Mouse (Mus musculus) midbrain, embryonic 13.5 days (tissue): ENCODE results near the gene Gapdh. TPM values are rescaled to one million over a fixed set of nuclear protein-coding genes. Genes with fewer than 3 reads are reported as not detected.

Experiments
- ATAC-seq: fragments of 200-750 bp; cut with Nextera tagmentation; 2 replicates; pipeline ENCODE4 v1.8.0; 2017; ENCODE audit warnings: mild to moderate bottlenecking, moderate TSS enrichment, moderate library complexity
- H3K27ac ChIP-seq: fragments of 300-500 bp; sonication (generic); 2 replicates; pipeline ENCODE4 v1.5.1; 2015; ENCODE audit warnings: inconsistent platforms, mild to moderate bottlenecking, moderate library complexity
- H3K27me3 ChIP-seq: fragments of 300-500 bp; sonication (generic); 2 replicates; pipeline ENCODE4 v1.6.1; 2015; ENCODE audit warnings: mild to moderate bottlenecking, inconsistent platforms
- H3K36me3 ChIP-seq: fragments of 300-500 bp; sonication (generic); 2 replicates; pipeline ENCODE4 v1.6.1; 2015; ENCODE audit warnings: mild to moderate bottlenecking, inconsistent platforms
- H3K4me1 ChIP-seq: fragments of 300-500 bp; sonication (generic); replicated peaks from 2 replicates; pipeline ENCODE4 v1.6.1; 2015; ENCODE audit warnings: inconsistent platforms
- H3K4me2 ChIP-seq: fragments of 300-500 bp; sonication (generic); replicated peaks from 2 replicates; pipeline ENCODE4 v1.6.1; 2015; ENCODE audit warnings: moderate library complexity, mild to moderate bottlenecking, inconsistent platforms
- H3K4me3 ChIP-seq: fragments of 300-500 bp; sonication (generic); replicated peaks from 2 replicates; pipeline ENCODE4 v1.5.1; 2015; ENCODE audit warnings: mild to moderate bottlenecking, inconsistent platforms
- H3K9ac ChIP-seq: fragments of 300-500 bp; sonication (generic); replicated peaks from 2 replicates; pipeline ENCODE4 v1.6.1; 2015; ENCODE audit warnings: mild to moderate bottlenecking, inconsistent platforms
- H3K9me3 ChIP-seq: fragments of 300-500 bp; sonication (generic); 2 replicates; pipeline ENCODE4 v1.6.1; 2016; ENCODE audit warnings: mild to moderate bottlenecking, inconsistent platforms
- WGBS: fragments of 180-500 bp; shearing (Covaris S2); methylation state at CpG from one replicate; pipeline ENCODE4 v1.1.7; 2015; 5-methylcytosine and 5-hydroxymethylcytosine counted together
- polyA plus RNA-seq: library from polyadenylated mRNA; unstranded; fragments of >200 nt; fragmentation: Nextera tagmentation; extraction: Ambion mirVana; gene quantifications from 2 replicates; pipeline ENCODE4 v1.2.1, GENCODE M21; 2015

Gene Gapdh
- polyA plus RNA-seq, 1 experiment from 2014 or later: 1,546 TPM

- peaks cover 70% of the 10 kb centered on the region for H3K36me3 ChIP-seq
- no peak for ATAC-seq
Observed at GRCm38 (mm10) chr6:125156491-125156890, 9.8 kb downstream of the Gapdh start.

GRCm38 (mm10) chr6:125155262-125155661, 11.0 kb downstream of the Gapdh start:
- no peak overlapping the region for H3K4me2 ChIP-seq
- no peak overlapping the region for H3K9ac ChIP-seq
- no peak overlapping the region for H3K4me3 ChIP-seq
- no peaks in the 10 kb centered on the region for H3K27me3 ChIP-seq
- H3K27ac ChIP-seq: no peak overlapping the region
- H3K9me3 ChIP-seq: no peaks in the 10 kb centered on the region
- no peak for ATAC-seq
- WGBS: 82% methylated on average over 8 of the region's 8 CpGs
- H3K36me3 ChIP-seq: peaks cover 64% of the 10 kb centered on the region
- peaks cover 15% of the 10 kb centered on the region for H3K4me1 ChIP-seq

More at GRCm38 (mm10) chr6:125156491-125156890, 9.8 kb downstream of the Gapdh start:
- Histone ChIP-seq H3K4me3 (no peak overlapping the region), H3K27ac (no peak overlapping the region), H3K27me3 (no peaks in the 10 kb centered on the region), H3K4me2 (no peak overlapping the region), H3K4me1 (peaks cover 27% of the 10 kb centered on the region), H3K9me3 (no peaks in the 10 kb centered on the region), H3K9ac (no peak overlapping the region)
- 83% methylated on average over 3 of the region's 3 CpGs for WGBS

- no peak overlapping the region for H3K9ac ChIP-seq
- H3K36me3 ChIP-seq: peaks cover 60% of the 10 kb centered on the region
- H3K4me2 ChIP-seq: no peak overlapping the region
- H3K27ac ChIP-seq: no peak overlapping the region
- no peaks in the 10 kb centered on the region for H3K9me3 ChIP-seq
- H3K4me1 ChIP-seq: peaks cover 14% of the 10 kb centered on the region
- no peaks in the 10 kb centered on the region for H3K27me3 ChIP-seq
- no peak overlapping the region for H3K4me3 ChIP-seq
- ATAC-seq: no peak
Observed at GRCm38 (mm10) chr6:125154550-125154949, 11.7 kb downstream of the Gapdh start.

GRCm38 (mm10) chr6:125153682-125154081, 12.6 kb downstream of the Gapdh start:
- no peaks in the 10 kb centered on the region for H3K27me3 ChIP-seq
- H3K4me2 ChIP-seq: no peak overlapping the region
- no peak overlapping the region for H3K27ac ChIP-seq
- peaks cover 23% of the 10 kb centered on the region for H3K4me1 ChIP-seq
- H3K9me3 ChIP-seq: no peaks in the 10 kb centered on the region
- H3K4me3 ChIP-seq: no peak overlapping the region
- 96% methylated on average over 4 of the region's 4 CpGs for whole genome bisulfite sequencing
- H3K36me3 ChIP-seq: peaks cover 54% of the 10 kb centered on the region
- H3K9ac ChIP-seq: no peak overlapping the region
- ATAC-seq: no peak

- Histone ChIP-seq H3K9ac (no peak overlapping the region), H3K4me1 (peaks cover 30% of the 10 kb centered on the region), H3K9me3 (no peaks in the 10 kb centered on the region), H3K36me3 (peaks cover 50% of the 10 kb centered on the region), H3K4me3 (no peak overlapping the region), H3K27ac (no peak overlapping the region), H3K4me2 (no peak overlapping the region), H3K27me3 (no peaks in the 10 kb centered on the region)
- no peak for ATAC-seq
- 79% methylated on average over 5 of the region's 5 CpGs for WGBS
Observed at GRCm38 (mm10) chr6:125153018-125153389, 13.3 kb downstream of the Gapdh start.

GRCm38 (mm10) chr6:125152212-125153017, 13.9 kb downstream of the Gapdh start:
- peaks cover 30% of the 10 kb centered on the region for H3K4me1 ChIP-seq
- no peaks in the 10 kb centered on the region for H3K9me3 ChIP-seq
- no peak overlapping the region for H3K27ac ChIP-seq
- peaks cover 46% of the 10 kb centered on the region for H3K36me3 ChIP-seq
- H3K4me3 ChIP-seq: no peak overlapping the region
- no peak overlapping the region for H3K4me2 ChIP-seq
- no peaks in the 10 kb centered on the region for H3K27me3 ChIP-seq
- ATAC-seq: no peak
- H3K9ac ChIP-seq: no peak overlapping the region
- WGBS: 88% methylated on average over 22 of the region's 22 CpGs

- H3K9me3 ChIP-seq: no peaks in the 10 kb centered on the region
- no peak overlapping the region for H3K4me3 ChIP-seq
- WGBS: 78% methylated on average over 7 of the region's 7 CpGs
- ATAC-seq: no peak
- H3K36me3 ChIP-seq: peaks cover 39% of the 10 kb centered on the region
- no peaks in the 10 kb centered on the region for H3K27me3 ChIP-seq
- no peak overlapping the region for H3K27ac ChIP-seq
- H3K4me1 ChIP-seq: peaks cover 44% of the 10 kb centered on the region
- no peak overlapping the region for H3K4me2 ChIP-seq
- H3K9ac ChIP-seq: peak overlapping the region; percentile 93; the same call in 1 of the 2 replicates
Observed at GRCm38 (mm10) chr6:125149569-125149950, 16.7 kb downstream of the Gapdh start.

GRCm38 (mm10) chr6:125148926-125149568, 17.2 kb downstream of the Gapdh start:
- peak overlapping the region; percentile 89; the same call in 1 of the 2 replicates for H3K4me2 ChIP-seq
- 81% methylated on average over 16 of the region's 16 CpGs for WGBS
- H3K27ac ChIP-seq: peak overlapping the region; percentile 39; the same call in 1 of the 2 replicates
- no peak overlapping the region for H3K4me3 ChIP-seq
- no peak for ATAC-seq
- H3K9me3 ChIP-seq: no peaks in the 10 kb centered on the region
- peaks cover 41% of the 10 kb centered on the region for H3K36me3 ChIP-seq
- H3K27me3 ChIP-seq: no peaks in the 10 kb centered on the region
- H3K9ac ChIP-seq: peak overlapping the region; percentile 93
- peaks cover 47% of the 10 kb centered on the region for H3K4me1 ChIP-seq

GRCm38 (mm10) chr6:125148251-125148925, 17.9 kb downstream of the Gapdh start:
- peak overlapping the region; percentile 89 for H3K4me2 ChIP-seq

GRCm38 (mm10) chr6:125147329-125147728, 18.9 kb downstream of the Gapdh start:
- Histone ChIP-seq H3K4me3 (peak overlapping the region; percentile 71), H3K9ac (peak overlapping the region; percentile 93), H3K9me3 (no peaks in the 10 kb centered on the region), H3K4me1 (peaks cover 47% of the 10 kb centered on the region), H3K27ac (peak overlapping the region; percentile 5; the same call in 1 of the 2 replicates), H3K27me3 (no peaks in the 10 kb centered on the region), H3K36me3 (peaks cover 38% of the 10 kb centered on the region), H3K4me2 (peak overlapping the region; percentile 89)
- 57% methylated on average over 10 of the region's 10 CpGs for WGBS
- no peak for ATAC-seq

More at GRCm38 (mm10) chr6:125148251-125148925, 17.9 kb downstream of the Gapdh start:
- 76% methylated on average over 18 of the region's 18 CpGs for WGBS
- peak overlapping the region; percentile 93 for H3K9ac ChIP-seq
- H3K27me3 ChIP-seq: no peaks in the 10 kb centered on the region
- no peaks in the 10 kb centered on the region for H3K9me3 ChIP-seq
- no peak for ATAC-seq
- H3K4me3 ChIP-seq: no peak overlapping the region
- H3K36me3 ChIP-seq: peaks cover 39% of the 10 kb centered on the region
- peak overlapping the region; percentile 39 for H3K27ac ChIP-seq
- peaks cover 47% of the 10 kb centered on the region for H3K4me1 ChIP-seq

- Histone ChIP-seq H3K36me3 (peaks cover 39% of the 10 kb centered on the region), H3K4me3 (peak overlapping the region; percentile 71), H3K9me3 (no peaks in the 10 kb centered on the region), H3K27me3 (no peaks in the 10 kb centered on the region), H3K4me2 (peak overlapping the region; percentile 89), H3K9ac (peak overlapping the region; percentile 93), H3K4me1 (peaks cover 47% of the 10 kb centered on the region), H3K27ac (no peak overlapping the region)
- no peak for ATAC-seq
- WGBS: 82% methylated on average over 4 of the region's 4 CpGs
Observed at GRCm38 (mm10) chr6:125146797-125147196, 19.5 kb downstream of the Gapdh start.

- peak overlapping the region; percentile 93 for H3K9ac ChIP-seq
- 54% methylated on average over 7 of the region's 7 CpGs for WGBS
- no peak for ATAC-seq
- H3K4me3 ChIP-seq: peak overlapping the region; percentile 71
- peaks cover 47% of the 10 kb centered on the region for H3K4me1 ChIP-seq
- peaks cover 39% of the 10 kb centered on the region for H3K36me3 ChIP-seq
- no peaks in the 10 kb centered on the region for H3K9me3 ChIP-seq
- H3K4me2 ChIP-seq: peak overlapping the region; percentile 89
- peak overlapping the region; percentile 87; the same call in 1 of the 2 replicates for H3K27ac ChIP-seq
- no peaks in the 10 kb centered on the region for H3K27me3 ChIP-seq
Observed at GRCm38 (mm10) chr6:125146148-125146547, 20.1 kb downstream of the Gapdh start.
